Mouse (Mus musculus) inflammation-experienced regulatory T-cells (primary cell): ENCODE measurements around the gene Tent5d. TPM values are rescaled to one million over a fixed set of nuclear protein-coding genes. Genes with fewer than 3 reads are reported as not detected.

ENCODE experiments used
- polyA plus RNA-seq, 2 experiments: library from polyadenylated mRNA; unstranded; fragments of 100-300 nt; shearing (Covaris generic); gene quantifications; one replicate each; pipeline ENCODE4 v1.2.1; 2017

Gene Tent5d
- polyA plus RNA-seq = not detected

DNA sequence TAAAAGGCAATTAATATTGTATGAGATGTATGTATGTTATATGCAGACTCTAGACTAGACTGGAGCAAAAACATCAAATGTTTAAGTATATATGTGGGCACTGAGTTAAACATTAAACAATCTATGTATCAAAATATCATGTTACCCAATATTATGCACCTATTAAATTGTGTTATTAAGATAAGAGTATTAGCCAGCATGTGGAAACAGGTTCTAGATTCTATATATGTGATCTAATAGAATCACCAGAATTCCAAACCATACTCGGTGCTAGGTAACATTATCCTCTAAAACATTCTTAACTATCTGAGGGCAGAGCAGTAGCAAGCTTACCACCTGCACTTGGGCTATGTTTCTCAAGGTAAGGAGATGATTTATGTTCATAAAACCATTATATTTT lies at the start of gene Tent5d:
Tent5d (plus strand) TSS at position 301 of the 400 bp plus-strand sequence.

GRCm38 (mm10) chrX:107816218-107816554 lies 23.8 kb downstream of the Tent5d start, which contains the start of gene 2610002M06Rik:
Gene 2610002M06Rik (minus strand): TSS chrX:107816334.

Other genes with a start within 250 kb of the Tent5d start
- under 1 TPM in 1 of 2 experiments, not detected in 1; 0.10 TPM for gene Tbx22, start 124.6 kb upstream of the Tent5d start, polyA plus RNA-seq
- 10 to 100 TPM; 21.1 to 22.1 TPM for gene 2610002M06Rik, start 23.7 kb downstream of the Tent5d start, polyA plus RNA-seq
- gene Gm732, start 155.9 kb downstream of the Tent5d start, polyA plus RNA-seq = not detected